Mouse (Mus musculus) liver, adult (tissue): ENCODE measurements around the gene Rnf145.

Experiments used
- GATA4 ChIP-seq: IDR thresholded peaks from 2 replicates; pipeline ENCODE4 v1.6.1; 2014; ENCODE audit warnings: mild to moderate bottlenecking, low read length; ENCODE audit not compliant: insufficient replicate concordance

Gene Rnf145

GRCm38 (mm10) chr11:44538501-44539290, 19.9 kb downstream of the Rnf145 start:
- TF ChIP-seq GATA4: no peak

- TF ChIP-seq GATA4: no peak
Observed at GRCm38 (mm10) chr11:44539291-44539930, 20.6 kb downstream of the Rnf145 start.

- TF ChIP-seq GATA4: no peak
Observed at GRCm38 (mm10) chr11:44540243-44540642, 21.5 kb downstream of the Rnf145 start.

- TF ChIP-seq GATA4: no peak
Observed at GRCm38 (mm10) chr11:44541280-44541679, 22.5 kb downstream of the Rnf145 start.

GRCm38 (mm10) chr11:44541813-44542212, 23.0 kb downstream of the Rnf145 start:
- no peak for TF ChIP-seq GATA4

- TF ChIP-seq GATA4: no peak
Observed at GRCm38 (mm10) chr11:44543593-44543992, 24.8 kb downstream of the Rnf145 start.

GRCm38 (mm10) chr11:44543996-44544395, 25.2 kb downstream of the Rnf145 start:
- no peak for TF ChIP-seq GATA4

GRCm38 (mm10) chr11:44545181-44545580, 26.4 kb downstream of the Rnf145 start:
- TF ChIP-seq GATA4: no peak

- TF ChIP-seq GATA4: no peak; the same call in 1 of the 2 replicates
Observed at GRCm38 (mm10) chr11:44546250-44546649, 27.5 kb downstream of the Rnf145 start.

- TF ChIP-seq GATA4: no peak
Observed at GRCm38 (mm10) chr11:44547651-44548196, 29.0 kb downstream of the Rnf145 start.

GRCm38 (mm10) chr11:44548816-44549215, 30.1 kb downstream of the Rnf145 start:
- TF ChIP-seq GATA4: no peak

GRCm38 (mm10) chr11:44549511-44550278, 30.9 kb downstream of the Rnf145 start:
- no peak for TF ChIP-seq GATA4

- no peak for TF ChIP-seq GATA4
Observed at GRCm38 (mm10) chr11:44550996-44551395, 32.2 kb downstream of the Rnf145 start.

- TF ChIP-seq GATA4: no peak
Observed at GRCm38 (mm10) chr11:44554339-44554738, 35.6 kb downstream of the Rnf145 start.

- no peak for TF ChIP-seq GATA4
Observed at GRCm38 (mm10) chr11:44558521-44558920, 39.8 kb downstream of the Rnf145 start.
